Mouse (Mus musculus) heart, postnatal 36 days (tissue): ENCODE data around the gene Dock7. TPM values are rescaled to one million over a fixed set of nuclear protein-coding genes. Genes with fewer than 3 reads are reported as not detected.
"Not testable (repeated sequence)": the region's sequence is repeated elsewhere in the genome, so short reads cannot be mapped to it uniquely, and the experiment has no call there.

ENCODE experiments used
- DNase-seq, 2 experiments: peaks; one replicate each; pipeline ENCODE4 v3.0.0; 2021 to 2022
- intact Hi-C: fragments of 180-260 bp; cut with DNase I; formaldehyde crosslinking; loops from one replicate; pipeline ENCODE4 v1.15.1; 2025
- total RNA-seq, 2 experiments: library from RNA; stranded (reverse); gene quantifications; 2 replicates each; pipeline ENCODE4 v1.2.3; 2021

The Dock7 gene
- total RNA-seq, 2 experiments from 2014 or later, result 9.0 to 11.8 TPM

- intact Hi-C loops, result no loop called here
- DNase-seq, result no peak
Measured at GRCm38 (mm10) chr4:99028377-99028776, 92.3 kb downstream of the Dock7 start.

- no peak for DNase-seq
- intact Hi-C loops, result no loop called here
Measured at GRCm38 (mm10) chr4:99022221-99022620, 98.5 kb downstream of the Dock7 start.

- DNase-seq, result no peak
- intact Hi-C loops, result no loop called here
Measured at GRCm38 (mm10) chr4:99011039-99011438, 109.7 kb downstream of the Dock7 start.

- intact Hi-C loops, result no loop called here
Measured at GRCm38 (mm10) chr4:99006319-99006718, 114.4 kb downstream of the Dock7 start.

GRCm38 (mm10) chr4:99005574-99005973, 115.1 kb downstream of the Dock7 start:
- intact Hi-C loops, result no loop called here
- no peak for DNase-seq

More at GRCm38 (mm10) chr4:99006319-99006718, 114.4 kb downstream of the Dock7 start:
- no peak for DNase-seq

GRCm38 (mm10) chr4:98993491-98993890, 127.2 kb downstream of the Dock7 start:
- intact Hi-C loops, result no loop called here
- DNase-seq, result no peak

GRCm38 (mm10) chr4:98984701-98985100, 136.0 kb downstream of the Dock7 start:
- intact Hi-C loops, result no loop called here
- DNase-seq, result no peak

GRCm38 (mm10) chr4:98979976-98980375, 140.7 kb downstream of the Dock7 start:
- DNase-seq, intact Hi-C loops: not testable (repeated sequence)

GRCm38 (mm10) chr4:98978693-98979092, 142.0 kb downstream of the Dock7 start:
- intact Hi-C loops, result no loop called here
- DNase-seq, result no peak

- intact Hi-C loops, DNase-seq: not testable (repeated sequence)
Measured at GRCm38 (mm10) chr4:98978288-98978687, 142.4 kb downstream of the Dock7 start.

- DNase-seq, result no peak
- intact Hi-C loops, result no loop called here
Measured at GRCm38 (mm10) chr4:98975741-98976140, 145.0 kb downstream of the Dock7 start.

GRCm38 (mm10) chr4:98969946-98970345, 150.8 kb downstream of the Dock7 start:
- intact Hi-C loops, result loop anchor here (5.0 kb wide), 1 partner anchor 212 kb away; no protein-coding TSS in a partner anchor
- no peak for DNase-seq

- no peak for DNase-seq
- intact Hi-C loops, result no loop called here
Measured at GRCm38 (mm10) chr4:98960243-98960642, 160.5 kb downstream of the Dock7 start.

GRCm38 (mm10) chr4:98955986-98956385, 164.7 kb downstream of the Dock7 start:
- DNase-seq, result no peak
- intact Hi-C loops, result no loop called here

GRCm38 (mm10) chr4:98950563-98950962, 170.2 kb downstream of the Dock7 start:
- no peak for DNase-seq
- intact Hi-C loops, result no loop called here

GRCm38 (mm10) chr4:98938210-98938609, 182.5 kb downstream of the Dock7 start:
- intact Hi-C loops, DNase-seq: not testable (repeated sequence)

- intact Hi-C loops, result no loop called here
- DNase-seq, result no peak
Measured at GRCm38 (mm10) chr4:98936036-98936435, 184.7 kb downstream of the Dock7 start.

- intact Hi-C loops, result loop anchor here (10.0 kb wide), 2 partner anchors 541 to 1171 kb away; partner anchors contain the start of gene Tm2d1
- DNase-seq, result no peak
Measured at GRCm38 (mm10) chr4:98925250-98925781, 195.4 kb downstream of the Dock7 start.

GRCm38 (mm10) chr4:98924906-98925178, 195.9 kb downstream of the Dock7 start:
- intact Hi-C loops, result loop anchor here (10.0 kb wide), 2 partner anchors 540 to 1170 kb away; partner anchors contain the start of gene Tm2d1
- no peak for DNase-seq

GRCm38 (mm10) chr4:98924071-98924905, 196.4 kb downstream of the Dock7 start:
- peak in 1 of 2 experiments; percentile 8 for DNase-seq
- intact Hi-C loops, result loop anchor here (10.0 kb wide), 2 partner anchors 539 to 1169 kb away; partner anchors contain the start of gene Tm2d1

- DNase-seq, result peak; percentile 84 to 91
- intact Hi-C loops, result loop anchor here (1.0 to 10.0 kb wide), 3 partner anchors 270 to 1169 kb away; partner anchors contain the start of genes Atg4c and Tm2d1
Measured at GRCm38 (mm10) chr4:98923568-98924070, 197.1 kb downstream of the Dock7 start, which contains the start of gene Usp1. TSS of gene Usp1 (plus strand) at chr4:98923810.
